27 mouse cellular contexts compared by ENCODE assay signal in genomic region chr13:60556911-60557310, GRCm38 (mm10). TPM values are rescaled to one million over a fixed set of nuclear protein-coding genes. Genes with fewer than 3 reads are reported as not detected.
DNase-seq lines count a peak whose midpoint lies in the region; ATAC-seq lines count a peak whose summit lies in the region.
"Had no signal": no experiment of that assay in that cellular context is flagged by ENCODE, and none has a peak within 500 bp of the region (broad histone marks: within the 10 kb centered on the region; RNA-seq: fewer than 3 reads in every experiment).

No protein-coding gene starts in this region.

- 0 out of 2 replicates have a peak, but pooled peaks have one; percentile 18 for ATAC-seq in embryonic facial prominence, embryonic 14.5 days (ENCODE audit: low read depth)
- ATAC-seq in midbrain, embryonic 14.5 days (ENCODE audit: low FRiP score, low TSS enrichment) = no peak
- no peak for ATAC-seq in midbrain, embryonic 11.5 days (ENCODE audit: low FRiP score)
- ATAC-seq: forebrain, postnatal 0 days; intestine, postnatal 0 days; lung, postnatal 0 days; midbrain, embryonic 16.5 days had no signal

- no peak overlapping the region for H3K27ac ChIP-seq in embryonic facial prominence, embryonic 14.5 days (replicated peaks; ENCODE audit: low read depth, low read length)
- no peak overlapping the region for H3K27ac ChIP-seq in embryonic facial prominence, embryonic 10.5 days (replicated peaks)
- no peak overlapping the region for H3K27ac ChIP-seq in midbrain, embryonic 14.5 days (replicated peaks; ENCODE audit: low read depth, low read length)
- no peak overlapping the region for H3K27ac ChIP-seq in midbrain, embryonic 11.5 days (ENCODE audit: low read depth, low read length)
- H3K27ac ChIP-seq: embryonic facial prominence, embryonic 15.5 days; forebrain, embryonic 12.5 days; heart, adult 2 months; heart, embryonic 13.5 days; hindbrain, embryonic 14.5 days; layer of hippocampus, adult 2 months; limb, embryonic 13.5 days had no signal

- no peak overlapping the region for H3K4me3 ChIP-seq in embryonic facial prominence, embryonic 14.5 days (ENCODE audit: low read depth, low read length)
- no peak overlapping the region for H3K4me3 ChIP-seq in embryonic facial prominence, embryonic 10.5 days
- H3K4me3 ChIP-seq in midbrain, embryonic 14.5 days (replicated peaks; ENCODE audit: low read depth, low read length) = no peak overlapping the region
- H3K4me3 ChIP-seq in midbrain, embryonic 11.5 days (ENCODE audit: low read depth, low read length) = no peak overlapping the region
- H3K4me3 ChIP-seq: embryonic facial prominence, embryonic 15.5 days; forebrain, embryonic 12.5 days; heart, adult 2 months; heart, embryonic 13.5 days; layer of hippocampus, adult 2 months; limb, embryonic 13.5 days had no signal

- peak; percentile 57 for DNase-seq in embryonic facial prominence, embryonic 14.5 days (ENCODE audit: low spot score)
- no peak for DNase-seq in embryonic facial prominence, embryonic 10.5 days (ENCODE audit: low spot score)
- peak; percentile 25 for DNase-seq in midbrain, embryonic 14.5 days
- no peak for DNase-seq in midbrain, embryonic 11.5 days (ENCODE audit: low spot score, missing footprints)
- DNase-seq in kidney, postnatal 14 days = peak; percentile 61
- no peak for DNase-seq in adrenal gland, postnatal 10 days
- no peak for DNase-seq in urinary bladder, postnatal 36 days (ENCODE audit: low spot score in 2 of 2)
- DNase-seq in ovary, postnatal 14 days (ENCODE audit: low spot score) = no peak
- DNase-seq: adrenal gland, postnatal 25 days; cerebellum, adult 18-20 months; cerebellum, postnatal 10 days; forebrain, postnatal 0 days; heart, adult 2 months; heart, postnatal 10 days; right cerebral cortex, postnatal 4 days; thymus, postnatal 25 days had no signal

- H3K27me3 ChIP-seq in embryonic facial prominence, embryonic 14.5 days (replicated peaks; ENCODE audit: control insufficient read depth, insufficient read depth, low read length) = no peaks in the 10 kb centered on the region
- no peaks in the 10 kb centered on the region for H3K27me3 ChIP-seq in embryonic facial prominence, embryonic 10.5 days (replicated peaks; ENCODE audit: low read depth, poor library complexity, severe bottlenecking)
- no peaks in the 10 kb centered on the region for H3K27me3 ChIP-seq in midbrain, embryonic 14.5 days (ENCODE audit: control insufficient read depth, insufficient read depth, low read length)
- H3K27me3 ChIP-seq in midbrain, embryonic 11.5 days (ENCODE audit: control insufficient read depth, insufficient read depth, low read length) = no peaks in the 10 kb centered on the region
- H3K27me3 ChIP-seq: embryonic facial prominence, embryonic 15.5 days; forebrain, embryonic 12.5 days; heart, embryonic 13.5 days; limb, embryonic 13.5 days had no signal

- H3K36me3 ChIP-seq in embryonic facial prominence, embryonic 14.5 days (ENCODE audit: control insufficient read depth, insufficient read depth, low read length) = no peaks in the 10 kb centered on the region
- H3K36me3 ChIP-seq in embryonic facial prominence, embryonic 10.5 days (replicated peaks) = no peaks in the 10 kb centered on the region
- no peaks in the 10 kb centered on the region for H3K36me3 ChIP-seq in midbrain, embryonic 14.5 days (ENCODE audit: control insufficient read depth, insufficient read depth, low read length)
- H3K36me3 ChIP-seq in midbrain, embryonic 11.5 days (ENCODE audit: control insufficient read depth, insufficient read depth, low read length) = no peaks in the 10 kb centered on the region
- H3K36me3 ChIP-seq: embryonic facial prominence, embryonic 15.5 days; forebrain, embryonic 12.5 days; G1E; heart, embryonic 13.5 days; limb, embryonic 13.5 days had no signal

- H3K4me2 ChIP-seq in embryonic facial prominence, embryonic 14.5 days (ENCODE audit: low read depth, low read length) = no peak overlapping the region
- H3K4me2 ChIP-seq in midbrain, embryonic 14.5 days (ENCODE audit: low read length) = no peak overlapping the region
- H3K4me2 ChIP-seq in midbrain, embryonic 11.5 days = no peak overlapping the region
- H3K4me2 ChIP-seq: embryonic facial prominence, embryonic 15.5 days; forebrain, embryonic 12.5 days; heart, embryonic 13.5 days; hindbrain, embryonic 14.5 days; limb, embryonic 13.5 days; liver, embryonic 11.5 days had no signal

- H3K9me3 ChIP-seq in embryonic facial prominence, embryonic 14.5 days (ENCODE audit: control insufficient read depth, low read length) = no peaks in the 10 kb centered on the region
- no peaks in the 10 kb centered on the region for H3K9me3 ChIP-seq in embryonic facial prominence, embryonic 10.5 days
- H3K9me3 ChIP-seq in midbrain, embryonic 14.5 days (ENCODE audit: control insufficient read depth, low read length) = no peaks in the 10 kb centered on the region
- no peaks in the 10 kb centered on the region for H3K9me3 ChIP-seq in midbrain, embryonic 11.5 days (ENCODE audit: control insufficient read depth, low read length)
- H3K9me3 ChIP-seq: embryonic facial prominence, embryonic 15.5 days; forebrain, embryonic 12.5 days; heart, embryonic 13.5 days had no signal

- no peaks in the 10 kb centered on the region for H3K4me1 ChIP-seq in embryonic facial prominence, embryonic 14.5 days (ENCODE audit: control insufficient read depth, insufficient read depth, low read length)
- H3K4me1 ChIP-seq in embryonic facial prominence, embryonic 10.5 days = no peaks in the 10 kb centered on the region
- H3K4me1 ChIP-seq in midbrain, embryonic 14.5 days (ENCODE audit: control insufficient read depth, insufficient read depth, low read length) = no peaks in the 10 kb centered on the region
- H3K4me1 ChIP-seq in midbrain, embryonic 11.5 days (ENCODE audit: control insufficient read depth, insufficient read depth, low read length) = no peaks in the 10 kb centered on the region
- H3K4me1 ChIP-seq: embryonic facial prominence, embryonic 15.5 days; forebrain, embryonic 12.5 days; heart, embryonic 13.5 days; limb, embryonic 13.5 days had no signal

- no peak overlapping the region for H3K9ac ChIP-seq in embryonic facial prominence, embryonic 14.5 days (ENCODE audit: low read depth, low read length)
- H3K9ac ChIP-seq in midbrain, embryonic 14.5 days (replicated peaks; ENCODE audit: low read length) = no peak overlapping the region
- no peak overlapping the region for H3K9ac ChIP-seq in midbrain, embryonic 11.5 days (ENCODE audit: low read length)
- H3K9ac ChIP-seq: embryonic facial prominence, embryonic 15.5 days; forebrain, embryonic 12.5 days; forebrain, postnatal 0 days; heart, embryonic 13.5 days; hindbrain, embryonic 14.5 days; limb, embryonic 13.5 days had no signal

RNA-seq across cellular contexts. Expression of gene Dapk1, which starts 44.8 kb away (rescaled TPM):
- 16.3 and 17.9 TPM in 2 replicates for polyA plus RNA-seq in embryonic facial prominence, embryonic 14.5 days (2014; fragmentation: Nextera tagmentation; extraction: Ambion mirVana)
- 20.0 and 20.9 TPM in 2 replicates for polyA plus RNA-seq in embryonic facial prominence, embryonic 10.5 days (2016; fragmentation: Nextera tagmentation; extraction: Ambion mirVana)
- 41.7 and 42.4 TPM in 2 replicates for polyA plus RNA-seq in midbrain, embryonic 14.5 days (2014; fragmentation: Nextera tagmentation; extraction: Ambion mirVana)
- polyA plus RNA-seq in midbrain, embryonic 11.5 days (2014; fragmentation: Nextera tagmentation; extraction: Ambion mirVana) = 15.2 and 17.2 TPM in 2 replicates
- total RNA-seq in adrenal gland, postnatal 10 days (2021) = 10 to 100 TPM; 27.8 to 29.7 TPM
- polyA plus RNA-seq: G1E had no signal

Comparison
In these comparisons a context has a peak if more than half of its experiments do, and no peak if none do; other contexts are left out.
1. DNase-seq: peak in embryonic facial prominence, embryonic 14.5 days (single experiment), midbrain, embryonic 14.5 days (single experiment) and kidney, postnatal 14 days (single experiment); none in embryonic facial prominence, embryonic 10.5 days (single experiment), midbrain, embryonic 11.5 days (single experiment), adrenal gland, postnatal 10 days (single experiment), urinary bladder, postnatal 36 days (0 of 2) and ovary, postnatal 14 days (single experiment).